Mouse (Mus musculus): ENCODE measurements around the gene Fibp.

- TF ChIP-seq GATA1 (IDR thresholded peaks at IDR 0.05; ENCODE audit: low read length) (no peak), TAL1 (IDR thresholded peaks at IDR 0.05; ENCODE audit: low read length) (no peak)
These were observed 26.5 kb upstream of the Fibp start for GRCm38 (mm10) chr19:5433951-5434350.

Data from erythroblast, embryonic 14.5 days (primary cell).